Mouse (Mus musculus) regulatory T cell (primary cell): Measurements from ENCODE around the gene Acacb.

Experiments
- in situ Hi-C: fragments of 300-600 bp; cut with MboI, MseI; formaldehyde crosslinking; loops from one replicate; pipeline ENCODE4 v1.15.1; 2025; ENCODE audit warnings: high pct_unique_total_duplicates

The Acacb gene

GRCm38 (mm10) chr5:114264791-114265190, 118.5 kb downstream of the Acacb start:
- in situ Hi-C loops: no loop called here

GRCm38 (mm10) chr5:114268646-114269045, 122.3 kb downstream of the Acacb start:
- in situ Hi-C loops: no loop called here

GRCm38 (mm10) chr5:114269499-114269898, 123.2 kb downstream of the Acacb start:
- in situ Hi-C loops: no loop called here

GRCm38 (mm10) chr5:114269984-114270383, 123.6 kb downstream of the Acacb start:
- in situ Hi-C loops: no loop called here

GRCm38 (mm10) chr5:114273693-114274402, 127.5 kb downstream of the Acacb start, which contains the start of gene Foxn4:
Gene Foxn4, minus strand, starts transcription at chr5:114273807.
- in situ Hi-C loops: no loop called here

- in situ Hi-C loops: no loop called here
Observed at GRCm38 (mm10) chr5:114275339-114275738, 129.0 kb downstream of the Acacb start.

GRCm38 (mm10) chr5:114275991-114276390, 129.7 kb downstream of the Acacb start:
- in situ Hi-C loops: no loop called here

GRCm38 (mm10) chr5:114279382-114280143, 133.2 kb downstream of the Acacb start:
- in situ Hi-C loops: no loop called here

- in situ Hi-C loops: no loop called here
Observed at GRCm38 (mm10) chr5:114282346-114282745, 136.0 kb downstream of the Acacb start.

GRCm38 (mm10) chr5:114284604-114285397, 138.5 kb downstream of the Acacb start:
- in situ Hi-C loops: no loop called here

GRCm38 (mm10) chr5:114285398-114285700, 139.0 kb downstream of the Acacb start:
- in situ Hi-C loops: no loop called here

GRCm38 (mm10) chr5:114286102-114286501, 139.8 kb downstream of the Acacb start:
- in situ Hi-C loops: no loop called here

- in situ Hi-C loops: no loop called here
Observed at GRCm38 (mm10) chr5:114286872-114287571, 140.7 kb downstream of the Acacb start.

- in situ Hi-C loops: no loop called here
Observed at GRCm38 (mm10) chr5:114288396-114288795, 142.1 kb downstream of the Acacb start.

GRCm38 (mm10) chr5:114288874-114289273, 142.5 kb downstream of the Acacb start, which contains the start of gene Myo1h:
Gene Myo1h, plus strand, starts transcription at chr5:114289166.
- in situ Hi-C loops: no loop called here

- in situ Hi-C loops: no loop called here
Observed at GRCm38 (mm10) chr5:114290004-114290403, 143.7 kb downstream of the Acacb start.

GRCm38 (mm10) chr5:114296693-114297631, 150.6 kb downstream of the Acacb start:
- in situ Hi-C loops: no loop called here

- in situ Hi-C loops: no loop called here
Observed at GRCm38 (mm10) chr5:114298212-114298894, 152.0 kb downstream of the Acacb start.

GRCm38 (mm10) chr5:114299156-114299855, 153.0 kb downstream of the Acacb start:
- in situ Hi-C loops: no loop called here
